Mouse (Mus musculus) cerebellum, adult 2 months (tissue): ENCODE data around the gene Ints3. TPM values are rescaled to one million over a fixed set of nuclear protein-coding genes. Genes with fewer than 3 reads are reported as not detected.
"Not testable (repeated sequence)": the region's sequence is repeated elsewhere in the genome, so short reads cannot be mapped to it uniquely, and the experiment has no call there.

ENCODE experiments used
- DNase-seq, 2 experiments: peaks; one replicate each; pipeline ENCODE4 v3.0.0; 2021
- H3K27ac ChIP-seq: fragments of 200-500 bp; 2 replicates; pipeline ENCODE4 v1.5.1; 2012; ENCODE audit warnings: low read length, control low read depth, inconsistent platforms; ENCODE audit not compliant: insufficient read depth
- H3K27me3 ChIP-seq: fragments of 200-500 bp; 2 replicates; pipeline ENCODE4 v1.6.1; 2012; ENCODE audit warnings: inconsistent platforms, mild to moderate bottlenecking, low read length, moderate library complexity; ENCODE audit not compliant: control insufficient read depth, insufficient read depth
- H3K4me1 ChIP-seq: fragments of 200-500 bp; 2 replicates; pipeline ENCODE4 v1.6.1; 2011; ENCODE audit warnings: low read length; ENCODE audit not compliant: control insufficient read depth, insufficient read depth
- H3K4me3 ChIP-seq: fragments of 200-500 bp; replicated peaks from 2 replicates; pipeline ENCODE3; 2011; ENCODE audit warnings: mild to moderate bottlenecking, low read depth, low read length, control low read depth; ENCODE audit not compliant: insufficient read depth
- CTCF ChIP-seq: fragments of 200-500 bp; IDR thresholded peaks from 2 replicates; pipeline ENCODE4 v1.5.1; 2011; ENCODE audit warnings: low read depth, mild to moderate bottlenecking, control low read depth, low read length, moderate library complexity, borderline replicate concordance; ENCODE audit not compliant: insufficient read depth
- POLR2A ChIP-seq: fragments of 200-500 bp; IDR thresholded peaks from 2 replicates; pipeline ENCODE4 v1.6.1; 2011; ENCODE audit warnings: low read length, control low read depth, borderline replicate concordance; ENCODE audit not compliant: insufficient read depth
- WGBS: fragments of 180-500 bp; shearing (Covaris S2); methylation state at CpG from one replicate; pipeline ENCODE4 v1.1.7; 2018; 5-methylcytosine and 5-hydroxymethylcytosine counted together
- polyA plus RNA-seq: library from polyadenylated mRNA; depleted of rRNA; stranded (reverse); fragments of >200 nt; gene quantifications from 2 replicates; pipeline ENCODE4 v1.2.3, GENCODE M21; 2012; rRNA removed

The Ints3 gene
- polyA plus RNA-seq, 1 experiment = 48.5 TPM

GRCm38 (mm10) chr3:90359230-90359629, 74.2 kb downstream of the Ints3 start:
- Histone ChIP-seq H3K4me3 (no peak overlapping the region), H3K27me3 (no peaks in the 10 kb centered on the region), H3K4me1 (no peaks in the 10 kb centered on the region), H3K27ac (no peak overlapping the region)
- DNase-seq = no peak
- WGBS = 80% methylated on average over 1 of the region's 1 CpGs
- no peak for TF ChIP-seq CTCF

- WGBS = 75% methylated on average over 7 of the region's 7 CpGs
- no peak for TF ChIP-seq POLR2A
- no peak for TF ChIP-seq CTCF
- Histone ChIP-seq H3K4me3 (no peak overlapping the region), H3K27ac (no peak overlapping the region), H3K4me1 (no peaks in the 10 kb centered on the region), H3K27me3 (no peaks in the 10 kb centered on the region)
- no peak for DNase-seq
These were observed 75.5 kb downstream of the Ints3 start for GRCm38 (mm10) chr3:90357959-90358358.

GRCm38 (mm10) chr3:90347847-90348246, 85.6 kb downstream of the Ints3 start:
- 97% methylated on average over 4 of the region's 4 CpGs for WGBS
- DNase-seq = no peak
- Histone ChIP-seq H3K27ac (no peak overlapping the region), H3K4me1 (no peaks in the 10 kb centered on the region), H3K27me3 (no peaks in the 10 kb centered on the region), H3K4me3 (no peak overlapping the region)
- TF ChIP-seq POLR2A = no peak
- TF ChIP-seq CTCF = no peak

- not testable (repeated sequence) for H3K4me3 ChIP-seq, H3K27ac ChIP-seq, DNase-seq, H3K27me3 ChIP-seq, H3K4me1 ChIP-seq
- 74% methylated on average over 2 of the region's 2 CpGs for WGBS
These were observed 90.6 kb downstream of the Ints3 start for GRCm38 (mm10) chr3:90342853-90343252.

Other genes with a start within 250 kb of the Ints3 start
- 1,034 and 1,060 TPM in 2 replicates for gene Rps27, start 220.0 kb downstream of the Ints3 start, polyA plus RNA-seq
- 10.2 and 11.2 TPM in 2 replicates for gene Rab13, start 219.9 kb downstream of the Ints3 start, polyA plus RNA-seq
- 66.9 and 69.1 TPM in 2 replicates for gene Jtb, start 202.0 kb downstream of the Ints3 start, polyA plus RNA-seq
- 0.23 and 0.51 TPM in 2 replicates for gene Creb3l4, start 190.1 kb downstream of the Ints3 start, polyA plus RNA-seq
- 35.8 and 38.7 TPM in 2 replicates for gene Slc39a1, start 185.4 kb downstream of the Ints3 start, polyA plus RNA-seq
- gene Crtc2, start 179.5 kb downstream of the Ints3 start, polyA plus RNA-seq = 78.2 and 91.2 TPM in 2 replicates
- gene Dennd4b, start 168.4 kb downstream of the Ints3 start, polyA plus RNA-seq = 65.4 and 77.0 TPM in 2 replicates
- gene Gatad2b, start 140.4 kb downstream of the Ints3 start, polyA plus RNA-seq = 33.3 and 40.7 TPM in 2 replicates
- gene Slc27a3, start 43.7 kb downstream of the Ints3 start, polyA plus RNA-seq = 6.1 and 7.1 TPM in 2 replicates
- 16.1 TPM in 2 replicates for gene Npr1, start 32.2 kb upstream of the Ints3 start, polyA plus RNA-seq
- 98.7 and 107 TPM in 2 replicates for gene Ilf2, start 42.5 kb upstream of the Ints3 start, polyA plus RNA-seq
- gene Snapin, start 57.4 kb upstream of the Ints3 start, polyA plus RNA-seq = 77.6 and 82.4 TPM in 2 replicates
- 148 and 151 TPM in 2 replicates for gene Chtop, start 75.9 kb upstream of the Ints3 start, polyA plus RNA-seq
- 205 and 240 TPM in 2 replicates for gene S100a1, start 80.8 kb upstream of the Ints3 start, polyA plus RNA-seq
- gene S100a13, start 80.8 kb upstream of the Ints3 start, polyA plus RNA-seq = 57.9 and 66.1 TPM in 2 replicates
- not detected in 2 replicates for gene S100a14, start 93.2 kb upstream of the Ints3 start, polyA plus RNA-seq
- gene S100a16, start 103.6 kb upstream of the Ints3 start, polyA plus RNA-seq = 137 and 149 TPM in 2 replicates
- 0.86 and 1.3 TPM in 2 replicates for gene S100a3, start 127.0 kb upstream of the Ints3 start, polyA plus RNA-seq
- gene S100a2, start 156.6 kb upstream of the Ints3 start, polyA plus RNA-seq = not detected in 2 replicates
- gene Gm42674, start 168.3 kb upstream of the Ints3 start, polyA plus RNA-seq = not detected in 2 replicates
- gene S100a4, start 170.1 kb upstream of the Ints3 start, polyA plus RNA-seq = 2.7 and 4.1 TPM in 2 replicates
- not detected in 2 replicates for gene S100a5, start 174.9 kb upstream of the Ints3 start, polyA plus RNA-seq
- gene S100a6, start 179.3 kb upstream of the Ints3 start, polyA plus RNA-seq = 32.0 and 36.0 TPM in 2 replicates
- gene S100a7a, start 220.4 kb upstream of the Ints3 start, polyA plus RNA-seq = 0.31 and 0.38 TPM in 2 replicates
- 4.4 and 8.4 TPM in 2 replicates for gene S100a8, start 235.4 kb upstream of the Ints3 start, polyA plus RNA-seq